Mouse (Mus musculus): Measurements from ENCODE around the gene Flnb. TPM values are rescaled to one million over a fixed set of nuclear protein-coding genes. Genes with fewer than 3 reads are reported as not detected.
A peak's percentile ranks its signal among the peaks of the same experiment; 100 is the strongest.

Flnb gene
- polyA plus RNA-seq, 1 experiment from 2014 or later, result 12.0 TPM

GRCm38 (mm10) chr14:7822693-7823092 lies 4.9 kb downstream of the Flnb start:
- Histone ChIP-seq H3K27ac (ENCODE audit: low read depth, low read length) (no peak overlapping the region), H3K4me2 (no peak overlapping the region), H3K9me3 (ENCODE audit: control insufficient read depth, low read length) (no peaks in the 10 kb centered on the region), H3K4me3 (ENCODE audit: low read depth, low read length) (no peak overlapping the region), H3K27me3 (ENCODE audit: control insufficient read depth, insufficient read depth, low read length) (no peaks in the 10 kb centered on the region), H3K9ac (ENCODE audit: low read length) (no peak overlapping the region), H3K4me1 (ENCODE audit: control insufficient read depth, insufficient read depth, low read length) (peaks cover 18% of the 10 kb centered on the region), H3K36me3 (ENCODE audit: control insufficient read depth, insufficient read depth, low read length) (no peaks in the 10 kb centered on the region)
- WGBS, result 44% methylated on average over 7 of the region's 7 CpGs
- DNase-seq (ENCODE audit: low spot score, missing footprints) (peak; percentile 88), ATAC-seq (ENCODE audit: low FRiP score) (no peak)

- no peaks in the 10 kb centered on the region for H3K27me3 ChIP-seq (ENCODE audit: control insufficient read depth, insufficient read depth, low read length)
- DNase-seq (ENCODE audit: low spot score, missing footprints) (no peak), ATAC-seq (ENCODE audit: low FRiP score) (no peak)
- H3K4me1 ChIP-seq (ENCODE audit: control insufficient read depth, insufficient read depth, low read length), result peaks cover 8% of the 10 kb centered on the region
- no peaks in the 10 kb centered on the region for H3K36me3 ChIP-seq (ENCODE audit: control insufficient read depth, insufficient read depth, low read length)
- H3K4me3 ChIP-seq (ENCODE audit: low read depth, low read length), result no peak overlapping the region
- no peaks in the 10 kb centered on the region for H3K9me3 ChIP-seq (ENCODE audit: control insufficient read depth, low read length)
- no peak overlapping the region for H3K27ac ChIP-seq (ENCODE audit: low read depth, low read length)
- 80% methylated on average over 8 of the region's 8 CpGs for WGBS
- no peak overlapping the region for H3K9ac ChIP-seq (ENCODE audit: low read length)
- no peak overlapping the region for H3K4me2 ChIP-seq
Observed at GRCm38 (mm10) chr14:7824651-7825268, 7.0 kb downstream of the Flnb start.

DNA sequence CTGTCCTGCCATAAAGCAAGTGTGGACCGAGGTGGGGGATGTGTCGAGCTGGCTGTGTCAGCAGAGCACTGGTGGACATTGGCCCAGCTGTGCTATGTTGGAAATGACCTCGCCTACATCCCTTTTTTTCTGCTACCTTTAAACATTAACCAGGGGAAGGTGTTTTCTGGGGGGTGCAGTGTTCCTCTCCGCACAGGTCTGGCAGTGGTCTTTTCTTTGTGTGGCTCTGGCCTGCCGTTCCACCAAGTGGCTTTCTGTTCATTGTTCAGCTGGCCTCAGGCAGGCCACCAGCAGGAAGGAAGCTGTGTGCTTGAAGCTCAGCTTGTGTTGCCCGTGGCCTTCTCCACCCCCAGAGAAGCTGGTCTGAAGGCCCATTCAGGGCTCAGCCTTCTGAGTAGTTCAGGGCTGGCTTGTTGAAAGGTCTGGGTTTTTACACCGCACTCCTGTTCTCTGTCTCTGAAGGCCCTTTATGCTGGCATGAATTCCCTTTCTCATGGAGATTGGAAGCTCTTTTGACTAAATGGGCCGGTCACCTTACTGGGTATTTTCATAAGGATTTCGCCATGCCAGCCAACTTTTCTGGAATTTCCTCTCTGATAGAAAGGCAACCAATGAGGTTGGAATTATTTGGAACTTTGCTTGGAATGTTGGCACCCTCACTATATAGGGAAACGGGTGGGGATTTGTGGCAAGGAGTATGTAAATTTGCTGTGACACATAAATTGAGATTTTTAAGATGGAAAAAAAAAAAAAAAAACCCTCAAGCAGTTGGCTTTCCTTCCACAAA lies 8.6 kb downstream of the Flnb start:
- H3K27ac ChIP-seq (ENCODE audit: low read depth, low read length), result peak overlapping the region; percentile 37
- H3K9me3 ChIP-seq (ENCODE audit: control insufficient read depth, low read length), result no peaks in the 10 kb centered on the region
- 45% methylated on average over 10 of the region's 10 CpGs for WGBS
- peak; percentile 85 for DNase-seq (ENCODE audit: low spot score, missing footprints)
- peak overlapping the region; percentile 26 for H3K9ac ChIP-seq (ENCODE audit: low read length)
- peaks cover 8% of the 10 kb centered on the region for H3K4me1 ChIP-seq (ENCODE audit: control insufficient read depth, insufficient read depth, low read length)
- H3K36me3 ChIP-seq (ENCODE audit: control insufficient read depth, insufficient read depth, low read length), result no peaks in the 10 kb centered on the region
- peak; percentile 67 for ATAC-seq (ENCODE audit: low FRiP score)
- no peaks in the 10 kb centered on the region for H3K27me3 ChIP-seq (ENCODE audit: control insufficient read depth, insufficient read depth, low read length)
- no peak overlapping the region for H3K4me2 ChIP-seq
- no peak overlapping the region for H3K4me3 ChIP-seq (ENCODE audit: low read depth, low read length)

GRCm38 (mm10) chr14:7829181-7829580 lies 11.4 kb downstream of the Flnb start:
- peaks cover 8% of the 10 kb centered on the region for H3K4me1 ChIP-seq (ENCODE audit: control insufficient read depth, insufficient read depth, low read length)
- ATAC-seq (ENCODE audit: low FRiP score) (no peak), DNase-seq (ENCODE audit: low spot score, missing footprints) (no peak)
- no peaks in the 10 kb centered on the region for H3K9me3 ChIP-seq (ENCODE audit: control insufficient read depth, low read length)
- H3K27me3 ChIP-seq (ENCODE audit: control insufficient read depth, insufficient read depth, low read length), result no peaks in the 10 kb centered on the region
- H3K4me2 ChIP-seq, result no peak overlapping the region
- H3K27ac ChIP-seq (ENCODE audit: low read depth, low read length), result no peak overlapping the region
- H3K36me3 ChIP-seq (ENCODE audit: control insufficient read depth, insufficient read depth, low read length), result no peaks in the 10 kb centered on the region
- H3K9ac ChIP-seq (ENCODE audit: low read length), result no peak overlapping the region
- no peak overlapping the region for H3K4me3 ChIP-seq (ENCODE audit: low read depth, low read length)
- WGBS, result 91% methylated on average over 2 of the region's 2 CpGs

DNA sequence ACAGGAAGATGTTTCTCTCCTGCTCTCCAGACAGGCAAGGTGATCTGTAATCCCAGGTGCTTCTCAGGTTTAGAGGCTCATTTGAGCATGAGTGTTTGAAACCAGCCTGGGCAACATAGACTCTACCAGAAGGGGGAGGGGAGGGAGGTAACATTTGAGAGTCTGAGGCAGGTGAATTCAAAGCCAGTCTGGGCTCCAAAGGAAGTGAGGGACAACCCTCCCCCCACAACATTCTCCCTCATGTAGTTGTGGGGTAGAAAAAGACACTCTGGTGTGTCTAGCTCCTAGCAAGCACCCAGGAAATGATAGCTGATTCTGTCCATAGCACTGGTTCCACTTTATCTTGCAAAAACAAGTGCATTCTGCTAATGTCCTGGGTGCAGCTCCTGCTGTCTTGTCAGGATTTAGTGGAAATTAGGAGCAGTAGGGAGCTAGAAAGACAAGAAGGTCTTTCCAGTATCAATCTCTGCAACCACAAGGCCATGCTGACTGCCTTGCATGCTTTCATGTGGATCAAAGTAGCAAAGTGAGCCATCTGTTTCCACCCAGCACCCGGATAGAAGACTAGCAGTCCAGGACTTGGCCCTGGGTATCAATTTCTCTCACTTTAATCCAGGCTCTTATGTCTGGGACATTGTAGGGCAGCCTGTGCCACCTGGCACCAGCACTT lies 14.1 kb downstream of the Flnb start:
- no peak for ATAC-seq (ENCODE audit: low FRiP score)
- H3K4me2 ChIP-seq, result no peak overlapping the region
- no peak overlapping the region for H3K9ac ChIP-seq (ENCODE audit: low read length)
- no peak overlapping the region for H3K4me3 ChIP-seq (ENCODE audit: low read depth, low read length)
- no peak overlapping the region for H3K27ac ChIP-seq (ENCODE audit: low read depth, low read length)
- DNase-seq (ENCODE audit: low spot score, missing footprints), result no peak
- H3K9me3 ChIP-seq (ENCODE audit: control insufficient read depth, low read length), result no peaks in the 10 kb centered on the region
- H3K4me1 ChIP-seq (ENCODE audit: control insufficient read depth, insufficient read depth, low read length), result no peaks in the 10 kb centered on the region
- no peaks in the 10 kb centered on the region for H3K36me3 ChIP-seq (ENCODE audit: control insufficient read depth, insufficient read depth, low read length)
- 79% methylated on average over 1 of the region's 1 CpGs for WGBS
- no peaks in the 10 kb centered on the region for H3K27me3 ChIP-seq (ENCODE audit: control insufficient read depth, insufficient read depth, low read length)

DNA sequence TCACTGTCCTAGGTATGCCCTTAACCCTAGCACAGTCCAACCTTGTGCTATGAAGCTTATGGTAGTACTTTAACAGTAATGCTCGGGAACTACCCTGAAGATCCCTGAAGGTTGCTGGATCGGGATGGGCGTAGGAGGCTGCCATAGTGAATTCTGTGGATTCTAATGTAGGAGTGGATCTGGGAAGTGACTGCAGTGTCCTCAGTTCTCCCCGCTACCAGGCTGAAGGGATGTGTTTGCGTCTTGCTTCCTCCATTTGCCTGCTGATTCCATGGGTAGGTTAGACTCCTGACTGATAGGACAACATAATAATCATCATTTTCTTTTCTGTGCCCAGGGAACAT lies 14.7 kb downstream of the Flnb start:
- Histone ChIP-seq H3K4me3 (ENCODE audit: low read depth, low read length) (no peak overlapping the region), H3K27ac (ENCODE audit: low read depth, low read length) (no peak overlapping the region), H3K4me1 (ENCODE audit: control insufficient read depth, insufficient read depth, low read length) (no peaks in the 10 kb centered on the region), H3K9ac (ENCODE audit: low read length) (no peak overlapping the region), H3K4me2 (no peak overlapping the region), H3K36me3 (ENCODE audit: control insufficient read depth, insufficient read depth, low read length) (no peaks in the 10 kb centered on the region), H3K27me3 (ENCODE audit: control insufficient read depth, insufficient read depth, low read length) (no peaks in the 10 kb centered on the region), H3K9me3 (ENCODE audit: control insufficient read depth, low read length) (no peaks in the 10 kb centered on the region)
- ATAC-seq (ENCODE audit: low FRiP score), result no peak
- 97% methylated on average over 5 of the region's 5 CpGs for WGBS
- DNase-seq (ENCODE audit: low spot score, missing footprints), result no peak

GRCm38 (mm10) chr14:7833458-7833857 lies 15.7 kb downstream of the Flnb start:
- H3K27ac ChIP-seq (ENCODE audit: low read depth, low read length), result no peak overlapping the region
- no peaks in the 10 kb centered on the region for H3K36me3 ChIP-seq (ENCODE audit: control insufficient read depth, insufficient read depth, low read length)
- no peak overlapping the region for H3K9ac ChIP-seq (ENCODE audit: low read length)
- 87% methylated on average over 4 of the region's 4 CpGs for WGBS
- ATAC-seq (ENCODE audit: low FRiP score) (no peak), DNase-seq (ENCODE audit: low spot score, missing footprints) (peak; percentile 6)
- no peak overlapping the region for H3K4me2 ChIP-seq
- H3K9me3 ChIP-seq (ENCODE audit: control insufficient read depth, low read length), result no peaks in the 10 kb centered on the region
- H3K27me3 ChIP-seq (ENCODE audit: control insufficient read depth, insufficient read depth, low read length), result no peaks in the 10 kb centered on the region
- H3K4me3 ChIP-seq (ENCODE audit: low read depth, low read length), result no peak overlapping the region
- no peaks in the 10 kb centered on the region for H3K4me1 ChIP-seq (ENCODE audit: control insufficient read depth, insufficient read depth, low read length)

DNA sequence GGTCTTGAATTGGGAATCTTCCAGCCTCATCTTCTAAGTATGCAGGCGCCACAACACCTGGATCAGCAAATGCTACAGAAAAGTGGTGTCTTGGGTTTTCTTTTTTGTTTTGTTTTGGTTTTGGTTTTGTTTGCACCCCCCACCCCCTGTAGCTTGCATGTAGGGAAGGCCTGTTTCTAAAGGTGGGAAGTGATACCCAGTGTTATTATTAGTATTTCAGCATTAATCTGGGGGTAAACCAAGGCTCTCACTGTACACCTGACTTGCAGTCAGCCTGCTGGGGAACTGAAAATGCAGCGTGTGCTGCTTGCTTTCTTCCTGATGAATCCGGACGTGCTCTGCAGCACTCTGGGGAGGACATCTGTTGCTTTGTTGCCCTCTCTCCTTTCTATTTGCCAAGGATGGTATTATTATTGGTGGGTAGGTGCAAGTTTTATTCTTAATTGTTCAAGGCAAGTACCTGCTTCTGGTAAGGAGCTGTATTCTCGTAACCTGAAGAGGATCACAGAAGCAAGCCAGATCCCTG lies 20.9 kb downstream of the Flnb start:
- Histone ChIP-seq H3K27me3 (ENCODE audit: control insufficient read depth, insufficient read depth, low read length) (no peaks in the 10 kb centered on the region), H3K4me2 (no peak overlapping the region), H3K9me3 (ENCODE audit: control insufficient read depth, low read length) (no peaks in the 10 kb centered on the region), H3K9ac (ENCODE audit: low read length) (no peak overlapping the region), H3K27ac (ENCODE audit: low read depth, low read length) (no peak overlapping the region), H3K4me1 (ENCODE audit: control insufficient read depth, insufficient read depth, low read length) (peaks cover 2% of the 10 kb centered on the region; the same call in 1 of the 2 replicates), H3K36me3 (ENCODE audit: control insufficient read depth, insufficient read depth, low read length) (no peaks in the 10 kb centered on the region), H3K4me3 (ENCODE audit: low read depth, low read length) (no peak overlapping the region)
- WGBS, result 82% methylated on average over 5 of the region's 5 CpGs
- peak; percentile 39 for DNase-seq (ENCODE audit: low spot score, missing footprints)
- ATAC-seq (ENCODE audit: low FRiP score), result no peak

DNA sequence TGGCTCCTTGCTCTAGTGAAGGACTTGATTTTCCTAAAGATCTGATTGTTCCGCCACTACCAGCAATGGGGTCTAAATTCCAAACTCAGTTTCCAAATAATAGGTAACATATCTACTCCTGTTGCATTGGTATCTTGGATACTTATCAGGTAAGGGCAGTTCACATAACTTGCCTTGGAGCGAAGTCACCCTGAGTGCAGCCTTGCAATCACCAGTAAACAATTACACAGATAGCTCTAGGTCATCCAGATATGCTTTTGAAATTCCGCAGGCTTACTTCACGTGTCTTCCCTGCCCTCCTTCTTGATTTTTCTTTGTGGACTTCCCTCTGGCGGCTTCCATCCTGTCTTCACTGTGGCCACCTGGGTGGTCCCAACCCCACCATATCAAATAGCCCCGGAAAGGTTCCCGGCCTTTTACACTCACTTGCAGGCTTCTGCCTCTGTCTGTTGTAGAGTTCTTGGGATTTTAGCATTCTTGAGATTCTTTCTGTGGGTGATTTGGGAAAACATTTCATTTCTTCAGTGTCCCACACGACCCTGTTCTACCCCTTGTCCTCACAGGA lies 22.3 kb downstream of the Flnb start:
- peaks cover 2% of the 10 kb centered on the region; the same call in 1 of the 2 replicates for H3K4me1 ChIP-seq (ENCODE audit: control insufficient read depth, insufficient read depth, low read length)
- no peaks in the 10 kb centered on the region for H3K27me3 ChIP-seq (ENCODE audit: control insufficient read depth, insufficient read depth, low read length)
- H3K9me3 ChIP-seq (ENCODE audit: control insufficient read depth, low read length), result no peaks in the 10 kb centered on the region
- no peak overlapping the region for H3K27ac ChIP-seq (ENCODE audit: low read depth, low read length)
- H3K36me3 ChIP-seq (ENCODE audit: control insufficient read depth, insufficient read depth, low read length), result no peaks in the 10 kb centered on the region
- no peak overlapping the region for H3K4me2 ChIP-seq
- 58% methylated on average over 8 of the region's 8 CpGs for WGBS
- ATAC-seq (ENCODE audit: low FRiP score) (no peak), DNase-seq (ENCODE audit: low spot score, missing footprints) (peak; percentile 71)
- no peak overlapping the region for H3K4me3 ChIP-seq (ENCODE audit: low read depth, low read length)
- H3K9ac ChIP-seq (ENCODE audit: low read length), result no peak overlapping the region

Measured in midbrain, embryonic 11.5 days (tissue).